Mouse (Mus musculus) gastrocnemius, adult 2 months (tissue): ENCODE data around the gene Taok1. TPM values are rescaled to one million over a fixed set of nuclear protein-coding genes. Genes with fewer than 3 reads are reported as not detected.

Experiments used
- DNase-seq: peaks from one replicate; pipeline ENCODE4 v3.0.0; 2022
- H3K27ac ChIP-seq: fragments of 200-600 bp; 2 replicates; pipeline ENCODE4 v1.8.1; 2022; ENCODE audit warnings: mild to moderate bottlenecking
- H3K4me3 ChIP-seq: fragments of 200-600 bp; 2 replicates; pipeline ENCODE4 v1.8.1; 2022; ENCODE audit warnings: mild to moderate bottlenecking, moderate library complexity
- CTCF ChIP-seq: fragments of 200-600 bp; IDR thresholded peaks from 2 replicates; pipeline ENCODE4 v1.8.1; 2022; ENCODE audit warnings: antibody characterized with exemption, mild to moderate bottlenecking, moderate library complexity
- intact Hi-C: fragments of 180-260 bp; cut with DNase I; formaldehyde crosslinking; loops from one replicate; pipeline ENCODE4 v1.15.1; 2025
- total RNA-seq, 2 experiments: library from RNA; stranded (reverse); gene quantifications; 2 replicates each; pipeline ENCODE4 v1.2.3; 2021

Taok1 gene
- total RNA-seq, 2 experiments from 2014 or later = 37.7 to 48.4 TPM

DNA sequence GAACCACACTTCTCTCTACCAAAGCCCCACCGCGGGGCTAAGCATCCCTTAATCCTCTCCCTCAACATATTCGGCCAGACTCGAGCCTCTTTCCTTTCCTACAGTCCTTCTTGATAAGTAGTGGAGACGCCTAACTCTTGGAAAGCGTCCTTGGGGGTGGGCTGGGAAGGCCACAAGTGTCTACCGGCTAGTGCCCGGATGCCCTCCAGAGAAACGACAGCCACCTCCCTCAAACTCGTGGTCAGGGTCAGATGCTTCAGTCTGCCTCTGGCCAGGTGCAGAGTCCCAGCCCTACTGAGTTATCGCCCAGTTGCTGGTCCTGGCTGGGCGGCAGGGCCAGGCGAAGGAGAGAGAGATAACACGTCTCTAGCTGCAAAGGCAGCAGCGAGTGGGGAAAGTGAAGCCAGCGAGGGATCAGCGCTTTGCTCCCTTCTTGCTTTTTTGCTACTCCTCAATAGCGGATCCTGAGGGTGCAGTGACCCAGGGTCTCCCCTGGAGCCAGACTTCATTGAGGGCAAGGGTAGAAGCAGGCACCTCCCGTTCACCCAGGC, 93.3 kb downstream of the Taok1 start:
- no peak for DNase-seq
- intact Hi-C loops = loop anchor here (5.0 to 10.0 kb wide), 2 partner anchors 93 to 280 kb away; partner anchors contain the start of gene Taok1
- Histone ChIP-seq H3K4me3 (peak overlapping the region; percentile 82), H3K27ac (peak overlapping the region; percentile 94)
- no peak for TF ChIP-seq CTCF

DNA sequence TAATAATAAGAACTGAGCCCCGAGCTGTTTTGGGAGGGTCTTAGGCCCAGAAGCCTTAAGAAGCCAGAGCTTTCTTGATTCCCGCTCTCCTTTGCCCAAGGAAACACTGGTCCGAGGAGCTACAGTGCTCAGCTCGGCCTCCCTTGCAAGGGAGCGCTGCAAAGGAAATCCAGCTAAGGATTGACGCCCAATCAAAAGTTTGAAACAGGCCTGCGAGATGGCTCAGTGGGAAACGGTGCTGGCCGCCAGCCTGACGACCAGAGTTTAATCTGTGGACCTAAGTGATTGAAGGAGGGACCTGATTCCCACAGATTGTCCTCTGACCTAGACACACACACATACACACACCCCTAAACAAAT, 93.8 kb downstream of the Taok1 start:
- H3K4me3 ChIP-seq = peak overlapping the region; percentile 82
- DNase-seq = no peak
- no peak for TF ChIP-seq CTCF
- intact Hi-C loops = loop anchor here (5.0 to 10.0 kb wide), 2 partner anchors 94 to 281 kb away; partner anchors contain the start of gene Taok1
- H3K27ac ChIP-seq = peak overlapping the region; percentile 94

DNA sequence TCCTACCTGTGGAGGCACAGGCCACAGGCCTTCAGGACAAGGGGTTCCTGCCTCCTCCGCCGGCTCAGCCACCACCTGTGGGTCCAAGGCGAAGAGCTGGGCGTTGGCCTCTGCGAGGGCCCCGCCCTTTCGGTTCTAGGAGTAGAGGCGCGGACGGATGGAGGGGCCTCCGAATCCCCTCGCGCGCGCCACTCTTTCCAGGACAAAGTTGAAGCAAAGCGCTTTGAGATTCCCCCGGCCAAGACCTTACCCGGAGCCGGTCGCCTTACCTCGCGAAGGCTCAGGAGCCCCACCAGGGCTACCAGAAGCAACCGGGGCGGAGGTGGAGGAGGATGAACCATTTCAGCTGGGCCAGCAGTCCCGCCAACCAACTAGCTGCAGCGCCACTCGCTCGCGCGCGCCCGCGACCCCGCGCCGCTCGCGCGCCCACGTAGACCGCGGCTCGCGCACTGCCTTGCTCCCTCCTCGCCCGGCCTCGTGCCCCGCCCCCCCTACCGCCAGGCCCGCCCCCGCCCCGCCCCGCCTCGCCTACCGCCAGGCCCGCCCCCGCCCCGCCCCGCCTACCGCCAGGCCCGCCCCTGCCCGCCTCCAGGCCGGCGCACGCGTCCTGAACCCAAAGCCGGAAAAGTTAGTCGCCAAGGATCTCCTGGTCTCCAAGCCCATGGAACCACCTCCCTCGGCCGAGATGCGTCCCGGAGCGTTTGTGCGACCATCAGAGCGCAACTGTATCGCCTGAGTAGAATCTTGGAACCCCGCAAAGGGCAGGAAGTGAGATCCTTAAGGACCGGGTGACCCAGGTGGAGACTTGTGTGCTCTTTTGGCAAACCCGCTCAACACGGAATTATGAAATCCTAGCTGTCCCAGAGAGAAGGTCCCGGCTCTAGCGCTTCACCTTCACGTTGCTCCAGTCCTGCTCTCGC, 94.5 kb downstream of the Taok1 start:
- H3K27ac ChIP-seq = peak overlapping the region; percentile 94
- peak; percentile 93 for DNase-seq
- peak overlapping the region; percentile 82 for H3K4me3 ChIP-seq
- TF ChIP-seq CTCF = 0 out of 2 replicates have a peak, but pooled peaks have one; percentile 5
- intact Hi-C loops = loop anchor here (5.0 to 10.0 kb wide), 2 partner anchors 94 to 282 kb away; partner anchors contain the start of gene Taok1

DNA sequence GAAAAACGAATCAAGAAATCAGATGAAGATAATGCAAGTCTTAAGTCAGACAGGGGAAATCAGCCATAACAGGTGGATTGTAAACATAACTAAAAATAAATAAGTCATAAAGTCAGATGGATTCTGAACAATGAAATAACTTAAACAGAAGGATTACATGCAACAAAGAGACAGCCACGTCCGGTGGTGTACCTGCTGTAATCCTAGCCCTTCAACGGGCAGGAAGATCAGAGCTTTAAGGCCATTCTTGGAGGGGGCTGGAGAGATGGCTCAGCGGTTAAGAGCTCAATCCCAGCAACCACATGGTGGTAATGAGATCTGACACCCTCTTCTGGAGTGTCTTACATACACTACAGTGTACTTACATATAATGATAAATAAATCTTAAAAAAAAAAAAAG, 96.3 kb downstream of the Taok1 start:
- TF ChIP-seq CTCF = no peak
- intact Hi-C loops = loop anchor here (5.0 to 10.0 kb wide), 2 partner anchors 96 to 283 kb away; partner anchors contain the start of gene Taok1
- no peak overlapping the region for H3K4me3 ChIP-seq

DNA sequence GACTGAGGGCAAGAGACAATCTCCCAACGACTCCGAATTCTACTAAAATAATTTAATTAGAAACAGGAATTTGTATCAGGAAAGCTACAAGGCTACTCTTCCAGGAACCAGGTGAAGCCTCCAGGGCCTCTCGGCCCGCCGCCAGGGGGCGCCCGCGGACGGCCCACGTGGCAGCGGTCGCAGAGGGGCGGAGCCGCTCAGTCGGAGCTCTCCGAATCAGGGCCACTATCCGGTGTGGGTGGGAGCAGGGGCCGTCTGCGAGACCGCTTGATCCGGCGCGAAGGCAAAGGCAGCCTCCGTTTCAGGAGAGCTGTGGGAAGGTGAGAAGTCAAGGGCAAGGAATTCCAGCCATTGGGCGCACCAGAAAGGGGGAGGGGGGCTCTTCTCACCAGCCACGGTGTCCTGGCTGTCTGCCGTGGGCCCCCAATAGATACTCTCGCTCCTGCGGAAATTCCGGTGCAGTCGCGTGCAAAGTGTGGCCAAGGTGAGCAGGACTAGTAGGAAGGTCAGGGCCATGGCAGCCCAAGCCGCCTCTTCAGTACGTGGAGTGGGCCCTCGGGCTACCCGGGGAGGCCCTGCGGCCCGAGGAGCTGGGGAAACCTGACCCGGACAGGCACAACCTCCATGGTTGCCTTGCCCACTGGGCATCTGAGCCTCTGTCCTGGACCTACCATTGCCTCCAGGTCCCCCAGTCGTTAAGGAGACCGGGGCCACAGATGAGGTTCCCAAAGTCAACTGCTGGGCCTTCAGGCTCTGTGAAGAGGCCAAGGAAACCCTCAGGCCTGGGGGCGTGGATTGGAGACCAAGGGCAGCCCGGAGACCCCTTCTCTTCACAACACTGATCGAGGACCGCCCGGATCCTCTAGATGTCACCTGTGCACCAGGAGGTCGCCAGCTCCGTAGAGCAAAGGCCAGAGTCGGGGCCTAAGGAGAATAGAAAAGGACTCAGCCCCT, 99.3 kb downstream of the Taok1 start:
- peak overlapping the region; percentile 81 for H3K4me3 ChIP-seq
- intact Hi-C loops = loop anchor here (5.0 to 10.0 kb wide), 2 partner anchors 124 to 404 kb away; no protein-coding TSS in a partner anchor
- peak overlapping the region; percentile 70 for H3K27ac ChIP-seq
- TF ChIP-seq CTCF = no peak
- DNase-seq = peak; percentile 91

More for the DNA sequence above, 96.3 kb downstream of the Taok1 start:
- H3K27ac ChIP-seq = no peak overlapping the region
- DNase-seq = no peak

DNA sequence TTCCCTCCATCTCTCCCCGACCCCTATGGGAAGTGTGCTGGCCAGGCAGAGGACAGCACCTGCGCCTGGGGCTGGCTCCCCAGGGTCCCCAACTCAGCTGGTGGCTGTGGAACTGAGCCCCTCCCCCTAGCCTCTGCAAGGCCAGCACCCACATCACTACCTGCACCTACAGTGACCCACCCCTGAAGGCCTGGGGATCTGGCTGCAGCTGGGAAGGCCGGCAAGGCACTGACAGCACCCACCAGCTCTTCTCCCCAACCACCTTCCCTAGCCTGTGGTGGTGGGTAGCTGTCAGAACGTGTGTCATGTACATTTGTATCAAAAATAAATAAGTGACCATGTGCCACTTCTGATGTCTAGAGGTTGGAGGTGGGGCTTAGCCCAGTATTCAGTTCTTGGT, 100.2 kb downstream of the Taok1 start:
- no peak for TF ChIP-seq CTCF
- Histone ChIP-seq H3K27ac (0 out of 2 replicates have a peak overlapping the region, but pooled peaks have one; percentile 70), H3K4me3 (no peak overlapping the region)
- intact Hi-C loops = loop anchor here (5.0 to 10.0 kb wide), 2 partner anchors 125 to 403 kb away; no protein-coding TSS in a partner anchor
- no peak for DNase-seq

DNA sequence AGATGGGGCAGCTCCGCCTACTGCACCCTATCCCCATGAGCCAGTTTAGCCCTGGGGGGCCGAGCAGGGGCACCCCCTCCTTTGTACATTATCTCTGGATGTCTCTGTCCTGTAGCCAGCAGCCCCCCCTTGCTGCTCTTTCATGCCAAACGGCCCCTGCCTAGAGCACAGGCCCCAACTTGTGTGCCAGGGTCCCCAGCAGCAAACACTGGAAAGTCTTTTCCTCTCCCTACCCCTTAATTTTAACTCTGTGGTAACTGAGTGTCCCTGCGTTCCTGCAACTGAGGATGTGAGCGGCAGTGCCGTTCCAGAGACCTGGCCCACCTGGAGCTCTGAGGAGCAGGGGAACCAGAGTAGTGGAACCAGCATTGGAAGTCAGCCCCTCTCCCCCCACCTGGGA, 100.7 kb downstream of the Taok1 start:
- no peak for DNase-seq

DNA sequence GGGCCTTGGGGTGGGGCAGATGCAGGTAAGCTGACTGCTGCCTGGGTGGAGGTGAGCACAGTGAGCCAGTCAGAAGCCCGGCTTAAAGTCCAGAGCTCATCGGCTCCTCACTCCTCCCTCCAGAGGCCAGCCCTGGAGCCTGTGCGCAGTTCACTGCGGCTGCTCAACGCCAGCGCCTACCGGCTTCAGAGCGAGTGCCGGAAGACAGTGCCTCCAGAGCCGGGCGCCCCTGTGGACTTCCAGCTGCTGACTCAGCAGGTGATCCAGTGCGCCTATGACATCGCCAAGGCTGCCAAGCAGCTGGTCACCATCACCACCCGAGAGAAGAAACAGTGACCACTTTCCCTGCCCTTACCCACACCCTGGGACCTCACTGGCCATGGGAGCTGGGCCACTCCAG, 101.3 kb downstream of the Taok1 start:
- Histone ChIP-seq H3K4me3 (no peak overlapping the region), H3K27ac (no peak overlapping the region)
- no peak for DNase-seq
- no peak for TF ChIP-seq CTCF
- intact Hi-C loops = loop anchor here (5.0 to 10.0 kb wide), 2 partner anchors 126 to 401 kb away; no protein-coding TSS in a partner anchor

More for the DNA sequence above, 100.7 kb downstream of the Taok1 start:
- no peak for TF ChIP-seq CTCF
- intact Hi-C loops = loop anchor here (5.0 to 10.0 kb wide), 2 partner anchors 125 to 402 kb away; no protein-coding TSS in a partner anchor
- no peak overlapping the region for H3K4me3 ChIP-seq
- H3K27ac ChIP-seq = no peak overlapping the region

DNA sequence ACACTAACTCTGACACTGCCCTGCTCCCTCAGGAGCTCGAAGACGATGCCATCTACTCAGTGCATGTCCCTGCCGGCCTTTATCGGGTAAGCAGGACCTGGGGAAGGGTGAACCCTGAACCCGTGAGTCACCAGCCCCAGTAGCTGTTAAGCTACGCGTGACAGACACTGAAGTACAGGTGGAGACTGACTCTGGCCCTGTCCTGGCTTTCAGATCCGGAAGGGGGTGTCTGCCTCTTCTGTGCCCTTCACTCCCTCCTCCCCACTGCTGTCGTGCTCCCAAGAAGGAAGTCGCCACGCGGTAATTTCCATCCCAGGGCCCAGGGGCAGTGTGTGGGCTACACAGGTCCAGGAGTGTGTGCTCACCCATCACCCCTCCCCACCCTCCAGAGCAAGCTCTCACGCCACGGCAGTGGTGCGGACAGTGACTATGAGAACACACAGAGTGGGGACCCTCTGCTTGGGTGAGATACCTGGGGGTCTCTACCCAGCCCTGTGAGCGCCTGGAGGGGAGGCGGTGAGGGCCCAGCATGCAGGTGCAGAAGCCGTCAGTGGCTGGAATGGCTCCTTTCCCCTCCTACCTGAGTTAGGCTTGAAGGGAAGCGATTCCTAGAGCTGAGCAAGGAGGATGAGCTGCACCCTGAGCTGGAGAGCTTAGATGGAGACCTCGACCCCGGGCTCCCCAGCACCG, 102.2 kb downstream of the Taok1 start:
- no peak overlapping the region for H3K27ac ChIP-seq
- no peak overlapping the region for H3K4me3 ChIP-seq
- no peak for TF ChIP-seq CTCF
- no peak for DNase-seq
- intact Hi-C loops = loop anchor here (5.0 to 10.0 kb wide), 2 partner anchors 127 to 401 kb away; no protein-coding TSS in a partner anchor

DNA sequence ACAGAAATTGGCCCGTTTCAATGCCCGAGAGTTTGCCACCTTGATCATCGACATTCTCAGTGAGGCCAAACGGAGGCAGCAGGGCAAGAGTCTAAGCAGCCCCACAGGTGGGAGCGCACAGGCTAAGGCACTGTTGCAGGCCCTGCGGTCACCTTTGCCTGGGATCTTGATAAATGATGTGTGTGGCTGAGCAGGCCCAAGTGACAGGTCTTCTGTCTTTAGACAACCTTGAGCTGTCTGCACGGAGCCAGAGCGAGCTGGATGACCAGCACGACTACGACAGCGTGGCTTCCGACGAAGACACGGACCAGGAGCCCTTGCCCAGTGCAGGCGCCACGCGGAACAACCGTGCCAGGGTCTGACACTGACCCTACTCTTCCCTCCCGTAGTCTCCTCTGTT, 103.2 kb downstream of the Taok1 start:
- DNase-seq = no peak
- TF ChIP-seq CTCF = no peak
- intact Hi-C loops = loop anchor here (5.0 to 10.0 kb wide), 2 partner anchors 37 to 400 kb away; no protein-coding TSS in a partner anchor
- no peak overlapping the region; the same call in 1 of the 2 replicates for H3K27ac ChIP-seq
- peak overlapping the region; percentile 43; the same call in 1 of the 2 replicates for H3K4me3 ChIP-seq

DNA sequence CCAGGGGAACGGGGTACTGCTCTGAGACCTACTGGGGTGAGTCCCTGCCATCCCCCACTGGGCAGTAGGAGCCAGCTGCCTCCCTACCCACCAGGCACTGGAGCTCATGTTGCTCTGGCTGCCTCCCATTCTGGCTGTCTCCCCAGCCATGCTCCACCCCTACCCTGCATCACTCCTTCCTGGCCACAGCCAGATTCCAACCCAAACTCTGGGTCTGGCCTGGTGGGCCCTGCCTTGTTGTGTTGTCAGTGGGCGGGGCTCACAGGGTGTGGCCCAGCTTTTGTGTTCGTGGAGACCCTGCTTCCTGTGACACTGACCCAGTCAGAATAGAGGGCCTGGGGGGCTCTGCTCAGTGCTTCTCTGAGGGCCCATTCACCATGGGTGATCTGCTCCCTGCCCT, 104.1 kb downstream of the Taok1 start:
- peak overlapping the region; percentile 70 for H3K27ac ChIP-seq
- intact Hi-C loops = loop anchor here (5.0 to 10.0 kb wide), 2 partner anchors 36 to 399 kb away; no protein-coding TSS in a partner anchor
- H3K4me3 ChIP-seq = peak overlapping the region; percentile 43
- DNase-seq = peak; percentile 77
- no peak for TF ChIP-seq CTCF
